Mouse (Mus musculus) heart, postnatal 10 days (tissue): ENCODE data around the gene Riox1. TPM values are rescaled to one million over a fixed set of nuclear protein-coding genes. Genes with fewer than 3 reads are reported as not detected.
"Not testable (repeated sequence)": the region's sequence is repeated elsewhere in the genome, so short reads cannot be mapped to it uniquely, and the experiment has no call there.

Experiments
- DNase-seq, 2 experiments: peaks; one replicate each; pipeline ENCODE4 v3.0.0; 2021
- intact Hi-C: fragments of 180-260 bp; cut with DNase I; formaldehyde crosslinking; loops from one replicate; pipeline ENCODE4 v1.15.1; 2025
- total RNA-seq, 2 experiments: library from RNA; stranded (reverse); gene quantifications; 2 replicates each; pipeline ENCODE4 v1.2.3; 2021

Gene Riox1
- total RNA-seq, result 1 to 10 TPM; 7.2 to 7.7 TPM

- peak; percentile 87 to 90 for DNase-seq
- intact Hi-C loops, result no loop called here
Observed at GRCm38 (mm10) chr12:83950493-83950839, at the start of gene Riox1. Gene Riox1 (plus strand): TSS chr12:83950608.

- intact Hi-C loops, result no loop called here
- DNase-seq, result no peak
Observed at GRCm38 (mm10) chr12:83910451-83910850, 40.0 kb upstream of the Riox1 start.

GRCm38 (mm10) chr12:83914202-83914740 is 36.1 kb upstream of the Riox1 start:
- DNase-seq, result no peak
- intact Hi-C loops, result no loop called here

- no peak for DNase-seq
- intact Hi-C loops, result no loop called here
Observed at GRCm38 (mm10) chr12:83914797-83915196, 35.6 kb upstream of the Riox1 start.

- peak; percentile 67 to 73 for DNase-seq
- intact Hi-C loops, result no loop called here
Observed at GRCm38 (mm10) chr12:83916884-83917283, 33.5 kb upstream of the Riox1 start.

- DNase-seq, result peak in 1 of 2 experiments; percentile 28
- intact Hi-C loops, result no loop called here
Observed at GRCm38 (mm10) chr12:83920721-83921441, 29.5 kb upstream of the Riox1 start.

GRCm38 (mm10) chr12:83921535-83922381 is 28.6 kb upstream of the Riox1 start, which contains the start of gene Numb:
Gene Numb (minus strand): TSS chr12:83921934.
- peak; percentile 99 for DNase-seq
- intact Hi-C loops, result loop anchor here (2.0 kb wide), 1 partner anchor 27 kb away; no protein-coding TSS in a partner anchor

- no peak for DNase-seq
- intact Hi-C loops, result loop anchor here (2.0 kb wide), 1 partner anchor 26 kb away; no protein-coding TSS in a partner anchor
Observed at GRCm38 (mm10) chr12:83922724-83923485, 27.5 kb upstream of the Riox1 start.

GRCm38 (mm10) chr12:83923486-83923859 is 26.9 kb upstream of the Riox1 start:
- intact Hi-C loops, result loop anchor here (2.0 kb wide), 1 partner anchor 25 kb away; no protein-coding TSS in a partner anchor
- no peak for DNase-seq

GRCm38 (mm10) chr12:83924332-83924731 is 26.1 kb upstream of the Riox1 start:
- intact Hi-C loops, result no loop called here
- no peak for DNase-seq

GRCm38 (mm10) chr12:83925160-83925703 is 25.2 kb upstream of the Riox1 start:
- intact Hi-C loops, result no loop called here
- DNase-seq, result no peak

GRCm38 (mm10) chr12:83926061-83926460 is 24.3 kb upstream of the Riox1 start:
- intact Hi-C loops, result no loop called here
- no peak for DNase-seq

- DNase-seq, result peak; percentile 51 to 55
Observed at GRCm38 (mm10) chr12:83927747-83928146, 22.7 kb upstream of the Riox1 start.

GRCm38 (mm10) chr12:83929186-83929804 is 21.1 kb upstream of the Riox1 start:
- no peak for DNase-seq

More at GRCm38 (mm10) chr12:83927747-83928146, 22.7 kb upstream of the Riox1 start:
- intact Hi-C loops, result loop anchor here (2.0 kb wide), 1 partner anchor 19 kb away; no protein-coding TSS in a partner anchor

GRCm38 (mm10) chr12:83937600-83937999 is 12.8 kb upstream of the Riox1 start:
- DNase-seq, result no peak
- intact Hi-C loops, result loop anchor here (1.0 kb wide), 1 partner anchor 224 kb away; no protein-coding TSS in a partner anchor

More at GRCm38 (mm10) chr12:83929186-83929804, 21.1 kb upstream of the Riox1 start:
- intact Hi-C loops, result loop anchor here (2.0 kb wide), 1 partner anchor 18 kb away; no protein-coding TSS in a partner anchor

- intact Hi-C loops, DNase-seq: not testable (repeated sequence)
Observed at GRCm38 (mm10) chr12:83938592-83938991, 11.8 kb upstream of the Riox1 start.

- intact Hi-C loops, result no loop called here
- DNase-seq, result no peak
Observed at GRCm38 (mm10) chr12:83939332-83939731, 11.1 kb upstream of the Riox1 start.

GRCm38 (mm10) chr12:83940031-83940430 is 10.4 kb upstream of the Riox1 start:
- no peak for DNase-seq
- intact Hi-C loops, result no loop called here

GRCm38 (mm10) chr12:83941938-83942337 is 8.5 kb upstream of the Riox1 start:
- no peak for DNase-seq
- intact Hi-C loops, result no loop called here
